Mouse (Mus musculus): ENCODE results near the gene Amigo1. TPM values are rescaled to one million over a fixed set of nuclear protein-coding genes. Genes with fewer than 3 reads are reported as not detected.

The Amigo1 gene
- polyA plus RNA-seq, 1 experiment from 2014 or later: 11.0 TPM

DNA sequence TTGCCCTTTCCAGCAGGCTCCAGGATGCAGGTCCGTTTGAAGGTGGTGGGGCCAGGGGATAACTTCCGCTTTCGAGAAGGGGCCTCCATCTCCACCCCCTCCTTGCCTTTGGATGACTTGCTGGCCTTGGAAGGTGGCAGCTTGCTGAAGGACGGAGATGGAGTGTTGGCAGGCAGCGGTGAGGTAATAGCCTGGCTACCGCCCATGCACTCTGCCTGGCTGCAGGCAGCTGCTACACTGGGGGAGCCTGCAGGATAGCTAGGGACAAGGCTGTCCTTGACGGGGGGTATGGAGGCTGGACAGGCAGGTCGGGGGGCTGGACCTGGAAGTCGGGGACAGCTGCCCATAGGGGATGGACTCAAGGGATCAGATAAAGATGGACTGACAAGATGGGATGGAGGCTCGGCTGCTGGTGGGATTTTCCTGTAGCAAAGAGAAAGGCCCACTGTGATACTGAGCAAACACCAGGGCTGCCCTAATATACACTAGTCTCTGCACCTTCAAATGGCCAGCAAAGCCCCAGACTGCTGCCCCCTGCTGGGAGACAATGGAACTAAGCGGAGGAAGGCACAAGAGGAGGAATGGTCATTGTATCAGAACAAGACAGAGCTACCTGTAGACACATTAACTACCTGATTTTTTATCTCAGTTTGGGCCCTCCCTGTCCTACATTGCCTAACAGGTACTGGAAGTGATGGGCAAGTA is 17.6 kb downstream of the Amigo1 start:
- Histone ChIP-seq H3K4me2 (replicated peaks) (no peak overlapping the region), H3K4me1 (replicated peaks) (peaks cover 28% of the 10 kb centered on the region), H3K27ac (no peak overlapping the region), H3K27me3 (no peaks in the 10 kb centered on the region), H3K36me3 (peaks cover 66% of the 10 kb centered on the region), H3K9ac (replicated peaks) (no peak overlapping the region), H3K9me3 (no peaks in the 10 kb centered on the region), H3K4me3 (replicated peaks) (no peak overlapping the region)
- 0 out of 2 replicates have a peak, but pooled peaks have one; percentile 15 for ATAC-seq
- WGBS: 77% methylated on average over 11 of the region's 11 CpGs

DNA sequence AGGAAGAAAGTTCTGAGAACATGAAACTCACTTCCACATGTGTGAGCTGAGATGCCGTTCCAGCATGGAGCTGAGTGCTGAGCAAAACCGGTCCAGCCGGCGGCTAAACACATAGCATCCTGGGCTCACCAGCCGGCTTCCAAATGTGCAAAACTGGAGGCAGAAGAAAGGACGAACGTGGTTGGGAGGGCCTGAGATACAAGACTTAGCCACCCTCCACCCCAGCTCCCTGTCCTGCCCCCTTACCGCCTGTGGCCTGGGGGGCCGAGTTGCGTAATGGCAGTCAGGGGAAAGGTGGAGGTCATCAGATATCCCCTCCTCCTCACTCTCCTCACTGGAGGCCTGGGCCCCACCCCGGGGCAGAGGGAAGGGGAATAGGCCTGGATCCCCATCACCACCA is 18.3 kb downstream of the Amigo1 start:
- Histone ChIP-seq H3K36me3 (peaks cover 61% of the 10 kb centered on the region), H3K9ac (replicated peaks) (0 out of 2 replicates have a peak overlapping the region, but pooled peaks have one; percentile 29)

DNA sequence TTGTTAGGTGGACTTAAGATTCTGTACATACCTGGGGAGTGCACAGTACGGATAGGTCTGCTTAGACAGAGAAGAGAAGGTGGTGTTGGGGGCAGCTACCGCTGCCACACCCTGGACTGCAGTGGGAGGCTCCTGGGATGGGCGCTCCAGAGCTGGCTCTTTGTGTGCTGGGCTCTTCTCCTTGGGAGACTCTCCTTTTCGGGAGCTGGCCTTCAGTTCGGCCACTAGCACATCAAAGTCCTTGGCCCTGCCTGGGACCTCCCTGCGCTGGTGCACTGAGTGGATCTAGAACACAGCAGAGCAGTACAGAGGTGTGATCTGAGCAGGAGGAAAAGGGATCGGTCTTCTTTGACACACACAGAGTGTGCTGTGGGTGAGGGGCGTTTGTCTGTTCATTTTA is 19.5 kb downstream of the Amigo1 start:
- WGBS: 93% methylated on average over 8 of the region's 8 CpGs
- Histone ChIP-seq H3K9ac (replicated peaks) (no peak overlapping the region), H3K36me3 (peaks cover 61% of the 10 kb centered on the region), H3K9me3 (no peaks in the 10 kb centered on the region), H3K4me2 (replicated peaks) (no peak overlapping the region), H3K4me1 (replicated peaks) (peaks cover 28% of the 10 kb centered on the region), H3K27me3 (no peaks in the 10 kb centered on the region), H3K27ac (no peak overlapping the region), H3K4me3 (replicated peaks) (no peak overlapping the region)
- ATAC-seq: no peak

More for the DNA sequence above, 18.3 kb downstream of the Amigo1 start:
- Histone ChIP-seq H3K9me3 (no peaks in the 10 kb centered on the region), H3K4me3 (replicated peaks) (no peak overlapping the region), H3K4me2 (replicated peaks) (no peak overlapping the region), H3K27me3 (no peaks in the 10 kb centered on the region), H3K4me1 (replicated peaks) (peaks cover 35% of the 10 kb centered on the region), H3K27ac (no peak overlapping the region)
- no peak for ATAC-seq
- WGBS: 89% methylated on average over 11 of the region's 11 CpGs

DNA sequence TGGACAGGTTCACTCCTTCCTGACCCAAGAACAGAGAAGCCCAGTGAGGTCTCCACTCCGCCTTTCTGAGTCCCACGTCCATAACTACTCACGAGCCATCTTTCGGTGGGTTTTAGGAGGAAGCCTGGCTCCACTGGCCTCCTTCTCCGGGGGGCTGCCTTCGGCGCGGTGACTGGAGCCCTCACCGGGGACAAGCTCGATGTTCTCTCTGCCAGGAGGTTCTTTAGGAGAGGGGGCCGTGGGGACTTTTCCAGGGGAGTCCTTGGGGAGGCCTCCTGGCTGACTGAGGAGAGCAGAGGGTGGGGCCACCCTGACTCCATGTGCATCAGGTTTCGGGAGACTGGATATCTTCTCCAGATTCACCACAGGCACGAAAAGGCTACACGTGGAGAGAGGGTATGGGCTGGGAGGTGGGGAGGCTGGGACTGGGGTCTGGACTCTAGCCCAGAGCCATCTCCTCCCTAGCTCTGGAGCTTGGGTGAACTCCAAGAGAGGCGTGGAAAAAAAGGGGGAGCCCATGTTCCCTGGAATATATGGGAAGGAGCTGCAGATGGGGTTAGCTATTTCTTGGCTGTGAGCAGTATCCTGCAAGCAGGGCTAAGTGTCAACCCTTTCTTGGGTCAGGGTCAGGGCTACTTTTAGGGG is 20.7 kb downstream of the Amigo1 start:
- Histone ChIP-seq H3K27ac (no peak overlapping the region), H3K9me3 (no peaks in the 10 kb centered on the region), H3K27me3 (no peaks in the 10 kb centered on the region), H3K9ac (replicated peaks) (no peak overlapping the region), H3K4me2 (replicated peaks) (no peak overlapping the region), H3K36me3 (peaks cover 57% of the 10 kb centered on the region), H3K4me3 (replicated peaks) (no peak overlapping the region), H3K4me1 (replicated peaks) (peaks cover 22% of the 10 kb centered on the region)
- no peak for ATAC-seq
- 95% methylated on average over 15 of the region's 15 CpGs for WGBS

DNA sequence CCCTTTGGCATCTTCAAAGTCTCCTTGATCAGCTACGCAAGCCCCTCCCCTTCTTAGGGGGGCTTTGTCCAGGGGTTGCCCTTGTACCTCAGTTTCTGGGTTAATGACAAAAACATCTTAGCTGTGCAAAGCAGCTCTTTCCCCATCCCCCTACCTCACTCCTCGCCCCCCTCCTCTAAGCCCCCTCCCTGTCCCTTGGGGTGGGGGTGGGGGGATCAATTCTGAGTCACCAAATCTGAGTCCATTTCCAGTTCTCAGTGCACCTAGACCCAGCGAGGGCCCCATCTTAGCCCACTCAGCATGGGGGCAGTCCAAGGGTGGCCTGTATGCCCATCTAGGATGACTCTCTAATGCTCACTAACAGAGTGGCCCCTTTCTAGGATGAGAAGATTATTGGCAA is 22.9 kb downstream of the Amigo1 start:
- no peak for ATAC-seq
- Histone ChIP-seq H3K36me3 (peaks cover 39% of the 10 kb centered on the region), H3K27ac (no peak overlapping the region), H3K9me3 (no peaks in the 10 kb centered on the region), H3K4me1 (replicated peaks) (peaks cover 27% of the 10 kb centered on the region), H3K4me2 (replicated peaks) (peak overlapping the region; percentile 70), H3K9ac (replicated peaks) (peak overlapping the region; percentile 89), H3K4me3 (replicated peaks) (peak overlapping the region; percentile 57), H3K27me3 (no peaks in the 10 kb centered on the region)
- WGBS: 48% methylated on average over 3 of the region's 3 CpGs

DNA sequence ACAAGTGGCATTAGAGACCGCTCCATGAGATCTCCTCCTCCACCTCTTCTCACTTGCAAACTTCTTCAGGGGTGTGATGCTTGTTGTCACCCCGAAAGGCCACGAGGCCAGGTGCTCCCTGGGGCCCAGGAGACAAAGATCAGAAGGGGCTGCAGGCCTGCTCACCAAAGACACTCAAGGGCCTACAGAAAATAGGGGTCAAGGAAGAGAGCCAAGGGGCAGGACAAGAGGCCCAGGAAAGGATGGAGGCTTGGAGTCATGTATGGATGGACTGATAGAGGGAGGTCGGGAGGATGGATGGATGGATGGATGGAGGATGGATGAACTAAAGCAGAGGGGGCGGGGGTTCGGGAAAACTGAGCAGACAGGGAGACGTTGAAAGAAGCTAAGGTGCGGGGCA is 23.4 kb downstream of the Amigo1 start:
- peaks cover 35% of the 10 kb centered on the region for H3K36me3 ChIP-seq
- ATAC-seq: peak; percentile 9
- peak overlapping the region; percentile 70 for H3K4me2 ChIP-seq (replicated peaks)
- peak overlapping the region; percentile 57 for H3K4me3 ChIP-seq (replicated peaks)
- peaks cover 27% of the 10 kb centered on the region for H3K4me1 ChIP-seq (replicated peaks)
- H3K27ac ChIP-seq: peak overlapping the region; percentile 97
- WGBS: 6% methylated on average over 8 of the region's 8 CpGs
- no peaks in the 10 kb centered on the region for H3K9me3 ChIP-seq
- H3K27me3 ChIP-seq: no peaks in the 10 kb centered on the region
- peak overlapping the region; percentile 89 for H3K9ac ChIP-seq (replicated peaks)

DNA sequence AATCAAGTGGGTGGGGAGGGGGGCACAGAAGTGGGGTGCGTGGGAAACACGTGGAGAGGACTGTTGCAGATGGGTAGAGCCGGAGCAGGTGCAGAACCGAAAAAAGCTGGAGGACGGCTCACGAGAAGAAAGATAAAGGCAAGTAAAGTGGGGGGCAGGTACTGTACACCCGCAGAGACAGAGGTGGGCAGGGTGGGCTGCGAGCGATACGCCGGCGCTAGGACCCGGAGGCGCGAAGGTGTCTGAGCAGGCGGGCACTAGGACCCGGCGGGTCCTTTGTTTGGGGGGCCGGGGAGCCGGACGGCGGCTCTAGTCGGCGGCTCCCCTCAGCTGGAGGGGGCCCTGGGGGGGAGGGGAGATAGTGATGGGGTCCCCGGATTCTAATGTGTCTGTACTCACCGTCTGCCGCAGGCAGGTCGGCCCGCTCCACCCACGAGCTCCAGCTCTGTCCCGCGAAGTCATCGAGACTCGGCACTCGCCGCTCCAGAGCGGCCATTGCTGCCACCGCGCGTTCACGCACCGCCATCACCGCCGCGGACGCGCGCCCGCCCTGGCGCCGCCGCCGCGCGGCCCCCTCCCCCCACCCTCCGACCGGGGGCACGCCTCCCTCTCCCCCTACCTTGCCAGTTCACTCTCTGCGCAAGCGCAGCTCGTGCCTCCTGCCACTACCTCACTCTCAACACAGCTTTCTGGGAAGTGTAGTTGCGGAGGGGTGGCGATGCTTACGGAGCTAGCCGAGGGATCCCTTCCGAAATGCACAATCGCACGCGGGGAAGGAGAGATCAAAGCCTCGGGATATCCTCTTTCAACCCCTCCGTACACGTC is 24.0 kb downstream of the Amigo1 start:
- peak; percentile 96 for ATAC-seq
- H3K9ac ChIP-seq (replicated peaks): peak overlapping the region; percentile 89
- peak overlapping the region; percentile 57 for H3K4me3 ChIP-seq (replicated peaks)
- H3K4me2 ChIP-seq (replicated peaks): peak overlapping the region; percentile 70
- no peaks in the 10 kb centered on the region for H3K27me3 ChIP-seq
- WGBS: under 1% methylated on average over 71 of the region's 72 CpGs
- H3K27ac ChIP-seq: peak overlapping the region; percentile 97
- peaks cover 29% of the 10 kb centered on the region for H3K36me3 ChIP-seq
- no peaks in the 10 kb centered on the region for H3K9me3 ChIP-seq
- peaks cover 27% of the 10 kb centered on the region for H3K4me1 ChIP-seq (replicated peaks)

DNA sequence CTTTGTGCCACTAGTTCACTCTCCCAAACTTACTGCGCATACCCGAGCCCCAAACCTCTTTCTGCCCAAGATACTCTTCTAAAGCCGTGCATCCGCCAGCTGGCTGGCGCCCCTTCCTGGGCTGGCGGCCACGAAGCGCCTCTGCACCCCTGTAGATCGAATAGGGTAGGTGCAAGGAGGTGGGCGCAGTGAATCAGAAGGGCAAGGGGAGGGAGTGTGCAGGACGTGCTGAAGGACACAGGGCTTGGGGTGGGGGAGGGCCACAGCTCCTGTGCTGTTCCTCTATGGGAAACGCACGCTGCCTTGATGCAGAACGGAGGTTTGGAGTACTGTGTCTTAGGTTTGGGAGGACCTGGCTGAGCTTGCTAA is 24.6 kb downstream of the Amigo1 start, which contains the start of gene Atxn7l2:
Atxn7l2 (minus strand) TSS at position 164 of the 369 bp plus-strand sequence.
- ATAC-seq: peak; percentile 93
- H3K36me3 ChIP-seq: peaks cover 23% of the 10 kb centered on the region
- peak within 1 kb of the TSS; percentile 70 for H3K4me2 ChIP-seq (replicated peaks)
- peak within 1 kb of the TSS; percentile 97 for H3K27ac ChIP-seq
- peak within 1 kb of the TSS; percentile 57 for H3K4me3 ChIP-seq (replicated peaks)
- H3K4me1 ChIP-seq (replicated peaks): peaks cover 27% of the 10 kb centered on the region
- H3K9me3 ChIP-seq: no peaks in the 10 kb centered on the region
- no peaks in the 10 kb centered on the region for H3K27me3 ChIP-seq
- WGBS: under 1% methylated on average over 14 of the region's 14 CpGs
- H3K9ac ChIP-seq (replicated peaks): peak within 1 kb of the TSS; percentile 89

DNA sequence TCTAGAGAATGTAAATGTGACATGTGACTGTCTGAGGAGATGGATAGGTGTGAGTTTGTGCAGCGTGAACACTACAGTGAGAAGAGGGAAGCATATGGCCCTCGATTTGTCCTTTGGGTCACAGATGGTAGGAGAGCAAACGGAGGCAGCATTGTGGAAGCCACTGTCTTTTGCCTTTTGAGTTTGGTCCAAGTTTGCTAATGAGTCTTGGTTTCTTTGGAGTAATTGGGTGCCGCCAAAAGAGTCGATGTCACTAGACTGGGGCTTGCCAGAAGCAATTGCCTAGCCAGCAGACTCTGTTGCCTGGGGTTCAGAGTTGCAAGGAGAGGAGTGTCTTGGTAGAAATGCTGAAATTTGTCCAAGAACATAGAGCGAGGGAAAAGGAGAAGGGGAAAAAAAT is 25.7 kb downstream of the Amigo1 start:
- no peaks in the 10 kb centered on the region for H3K9me3 ChIP-seq
- no peak for ATAC-seq
- H3K27me3 ChIP-seq: no peaks in the 10 kb centered on the region
- H3K4me2 ChIP-seq (replicated peaks): peak overlapping the region; percentile 57
- H3K36me3 ChIP-seq: peaks cover 12% of the 10 kb centered on the region
- 86% methylated on average over 6 of the region's 6 CpGs for WGBS
- peak overlapping the region; percentile 89; the same call in 1 of the 2 replicates for H3K9ac ChIP-seq (replicated peaks)
- H3K4me3 ChIP-seq (replicated peaks): peak overlapping the region; percentile 57
- peaks cover 27% of the 10 kb centered on the region for H3K4me1 ChIP-seq (replicated peaks)
- H3K27ac ChIP-seq: no peak overlapping the region

DNA sequence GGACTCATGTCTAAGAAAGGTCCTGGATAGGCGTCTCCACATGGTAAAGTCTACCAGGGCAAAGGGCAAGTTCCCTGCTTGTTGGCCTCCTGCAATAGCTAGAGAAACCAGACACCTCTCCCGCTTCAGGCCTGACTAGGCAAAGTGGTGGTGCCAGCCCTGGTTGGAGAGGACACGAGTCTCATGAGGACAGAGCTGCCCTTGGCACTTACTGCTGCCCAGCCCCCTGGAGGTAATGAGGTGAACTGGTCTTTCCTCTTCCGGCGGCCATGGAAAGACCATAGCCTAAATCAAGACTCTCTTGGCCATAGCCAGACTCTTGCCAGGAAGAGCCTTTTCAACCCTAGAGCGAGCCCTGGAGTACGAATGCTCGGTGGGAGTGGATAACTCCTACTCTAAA is 26.3 kb downstream of the Amigo1 start:
- no peaks in the 10 kb centered on the region for H3K9me3 ChIP-seq
- 88% methylated on average over 8 of the region's 8 CpGs for WGBS
- H3K27ac ChIP-seq: no peak overlapping the region
- ATAC-seq: no peak
- no peaks in the 10 kb centered on the region for H3K27me3 ChIP-seq
- no peak overlapping the region for H3K4me2 ChIP-seq (replicated peaks)
- H3K9ac ChIP-seq (replicated peaks): no peak overlapping the region
- H3K36me3 ChIP-seq: peaks cover 7% of the 10 kb centered on the region
- H3K4me1 ChIP-seq (replicated peaks): peaks cover 27% of the 10 kb centered on the region
- no peak overlapping the region for H3K4me3 ChIP-seq (replicated peaks)

DNA sequence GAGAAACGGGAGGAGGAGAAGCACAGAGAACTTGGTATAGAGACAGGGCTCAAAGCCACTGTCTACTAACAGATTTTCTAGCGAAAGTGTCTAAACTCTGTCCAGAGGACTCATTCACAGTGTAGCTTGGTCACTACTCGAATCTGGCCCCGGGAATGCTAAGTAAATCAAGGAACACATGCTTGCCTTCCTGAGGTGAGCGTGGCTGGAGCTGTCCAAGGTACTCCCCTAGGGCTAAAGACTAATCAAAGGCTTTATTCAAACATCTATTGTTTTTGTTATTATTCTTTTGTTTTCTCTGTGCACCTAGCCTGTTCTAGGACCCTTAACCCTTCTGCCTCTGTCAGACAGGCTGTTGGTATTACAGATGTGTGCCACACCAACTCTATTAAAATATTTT is 28.6 kb downstream of the Amigo1 start:
- no peak for ATAC-seq
- Histone ChIP-seq H3K36me3 (no peaks in the 10 kb centered on the region), H3K4me3 (replicated peaks) (no peak overlapping the region), H3K27ac (no peak overlapping the region), H3K27me3 (no peaks in the 10 kb centered on the region), H3K9me3 (no peaks in the 10 kb centered on the region), H3K4me2 (replicated peaks) (no peak overlapping the region), H3K9ac (replicated peaks) (no peak overlapping the region), H3K4me1 (replicated peaks) (peaks cover 10% of the 10 kb centered on the region)
- 28% methylated on average over 5 of the region's 5 CpGs for WGBS

DNA sequence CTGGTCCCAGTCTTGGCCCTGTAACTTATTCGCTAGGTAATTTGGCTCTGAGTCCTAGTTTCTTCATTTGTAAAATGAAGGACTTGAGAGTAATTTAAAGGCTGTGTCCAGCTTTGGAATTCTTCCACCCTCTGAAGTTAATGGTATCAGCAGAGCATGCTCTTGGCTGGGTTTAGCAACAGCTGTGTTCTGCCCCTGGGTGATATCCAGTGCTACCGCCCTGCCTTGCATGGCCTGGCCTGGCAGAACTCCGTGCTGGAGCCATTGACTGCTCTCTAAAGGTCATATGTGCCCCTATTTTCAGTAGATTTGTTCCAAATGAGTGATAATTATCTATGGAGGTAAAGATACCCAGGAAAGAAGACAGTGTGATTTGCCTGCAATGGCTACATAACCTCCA is 34.5 kb downstream of the Amigo1 start:
- H3K4me3 ChIP-seq (replicated peaks): no peak overlapping the region
- H3K9me3 ChIP-seq: no peaks in the 10 kb centered on the region
- no peak overlapping the region for H3K4me2 ChIP-seq (replicated peaks)
- no peak overlapping the region for H3K27ac ChIP-seq
- ATAC-seq: no peak
- H3K27me3 ChIP-seq: peaks cover 35% of the 10 kb centered on the region
- H3K9ac ChIP-seq (replicated peaks): no peak overlapping the region
- H3K4me1 ChIP-seq (replicated peaks): peaks cover under 1% of the 10 kb centered on the region; the same call in 1 of the 2 replicates
- H3K36me3 ChIP-seq: no peaks in the 10 kb centered on the region
- WGBS: 82% methylated on average over 3 of the region's 3 CpGs

Data from midbrain, embryonic 13.5 days (tissue).